Mouse (Mus musculus): ENCODE data around the gene Cd40lg. TPM values are rescaled to one million over a fixed set of nuclear protein-coding genes. Genes with fewer than 3 reads are reported as not detected.

The Cd40lg gene
- total RNA-seq (2021) = not detected
- long read RNA-seq, experiment 1 = 0 reads
- long read RNA-seq, experiment 2 = 0 reads

GRCm38 (mm10) chrX:57211876-57212275 is at the start of gene Cd40lg:
Cd40lg (plus strand) TSS chrX:57212143.
- intact Hi-C loops (cut with DNase I) = no loop called here
- no peak within 1 kb of the TSS for H3K27ac ChIP-seq
- H3K4me3 ChIP-seq = no peak within 1 kb of the TSS
- no peak for DNase-seq
- TF ChIP-seq CTCF (IDR thresholded peaks at IDR 0.05) = no peak

DNA sequence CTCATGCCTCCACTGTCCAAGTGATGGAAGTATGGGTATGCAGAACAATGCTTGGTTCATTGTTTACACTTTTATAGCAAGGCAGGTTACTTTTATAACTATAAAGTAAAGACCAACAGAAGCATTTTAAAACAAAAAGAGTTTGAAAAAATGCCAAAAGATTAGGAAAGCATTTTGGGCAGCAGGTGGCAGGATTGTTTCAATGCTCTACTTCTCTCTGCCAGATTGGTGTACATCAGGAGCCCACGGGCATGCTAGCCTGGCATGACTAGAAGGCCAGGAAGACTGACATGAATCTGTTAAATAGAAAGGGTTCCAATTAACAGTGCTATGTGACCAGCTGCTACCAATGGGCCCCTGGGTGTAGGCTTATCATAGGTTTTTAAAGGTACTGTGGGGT is 45.4 kb upstream of the Cd40lg start:
- no peak for DNase-seq
- H3K4me3 ChIP-seq = no peak overlapping the region
- intact Hi-C loops (cut with DNase I) = no loop called here

DNA sequence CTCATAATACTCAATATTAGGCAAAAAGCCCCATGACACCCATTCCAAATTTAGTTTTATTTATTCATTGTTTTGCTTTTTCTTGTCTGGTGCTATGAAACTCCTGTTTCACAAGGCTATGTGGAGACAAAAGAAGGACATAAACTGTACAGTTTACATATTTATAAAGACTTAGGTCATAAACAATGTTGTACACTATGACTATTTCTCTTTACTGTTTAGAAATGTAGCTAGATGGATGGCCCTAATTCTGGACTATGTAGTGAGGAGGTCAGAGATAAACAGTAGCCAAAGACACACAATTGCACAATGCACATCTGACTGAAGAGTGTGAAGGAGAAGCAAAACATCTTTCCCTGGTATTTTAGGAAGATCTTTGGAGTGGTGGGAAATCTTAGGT is 40.7 kb upstream of the Cd40lg start:
- DNase-seq = no peak
- intact Hi-C loops (cut with DNase I) = no loop called here
- no peak for TF ChIP-seq CTCF (IDR thresholded peaks at IDR 0.05)
- H3K27ac ChIP-seq = no peak overlapping the region
- no peak overlapping the region for H3K4me3 ChIP-seq

More for the DNA sequence above, 45.4 kb upstream of the Cd40lg start:
- no peak overlapping the region for H3K27ac ChIP-seq
- peak; percentile 4; the same call in 1 of the 2 replicates for TF ChIP-seq CTCF (IDR thresholded peaks at IDR 0.05)

DNA sequence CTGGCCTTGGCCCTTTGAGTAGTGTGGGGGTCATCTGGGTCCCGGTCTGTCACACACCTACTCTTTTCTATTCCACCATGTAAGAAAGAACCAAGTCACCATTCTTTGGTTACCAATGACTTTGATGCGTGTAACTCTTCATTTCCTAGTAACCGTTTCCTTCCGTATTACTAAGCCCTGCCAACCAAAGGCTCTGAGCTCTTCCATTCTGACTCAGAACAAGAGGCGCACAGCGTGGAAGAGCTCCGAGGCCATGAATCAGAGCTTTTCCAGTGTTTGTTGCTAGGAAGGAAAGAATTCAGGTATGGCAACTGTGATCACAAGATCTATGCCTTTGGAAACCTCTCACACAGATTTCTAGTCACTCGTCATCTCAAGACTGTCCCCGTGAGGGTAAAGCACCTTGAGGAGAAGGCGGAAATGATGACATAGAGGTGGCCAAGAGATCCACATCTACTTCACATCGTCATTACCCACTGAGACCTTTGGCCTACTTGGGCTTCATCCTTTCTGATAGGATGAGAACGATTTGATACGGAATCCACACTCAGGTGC is 34.6 kb upstream of the Cd40lg start:
- TF ChIP-seq CTCF (IDR thresholded peaks at IDR 0.05) = no peak
- no peak for DNase-seq
- no peak overlapping the region for H3K27ac ChIP-seq
- intact Hi-C loops (cut with DNase I) = no loop called here
- H3K4me3 ChIP-seq = no peak overlapping the region

DNA sequence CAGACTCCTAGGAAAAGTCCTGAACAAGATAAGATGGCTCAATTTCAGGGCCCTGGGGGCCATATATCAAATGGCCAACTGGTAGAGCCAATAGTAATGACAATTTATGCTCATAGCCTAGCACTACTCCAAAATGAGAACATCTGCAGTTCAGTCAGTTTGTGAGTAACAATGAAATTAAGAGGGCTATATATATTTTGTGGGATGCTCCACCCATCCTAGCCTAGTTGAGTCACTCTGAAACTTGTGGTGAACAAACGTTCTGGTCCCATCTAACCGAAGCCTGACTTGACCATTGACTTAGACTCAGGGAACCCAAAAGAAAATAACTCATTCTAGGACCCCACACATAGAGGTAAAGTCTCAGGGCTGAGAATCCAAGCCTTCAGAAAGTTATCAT is 29.5 kb upstream of the Cd40lg start:
- no peak for DNase-seq
- intact Hi-C loops (cut with DNase I) = no loop called here
- Histone ChIP-seq H3K27ac (no peak overlapping the region), H3K4me3 (no peak overlapping the region)
- TF ChIP-seq CTCF (IDR thresholded peaks at IDR 0.05) = no peak

- no peak for DNase-seq
- Histone ChIP-seq H3K4me3 (no peak overlapping the region), H3K27ac (no peak overlapping the region)
- intact Hi-C loops (cut with DNase I) = no loop called here
- TF ChIP-seq CTCF (IDR thresholded peaks at IDR 0.05) = no peak
These were observed 28.6 kb upstream of the Cd40lg start for GRCm38 (mm10) chrX:57183359-57183758.

GRCm38 (mm10) chrX:57187301-57187700 is 24.6 kb upstream of the Cd40lg start:
- Histone ChIP-seq H3K27ac (no peak overlapping the region), H3K4me3 (no peak overlapping the region)
- no peak for DNase-seq
- intact Hi-C loops (cut with DNase I) = no loop called here
- no peak for TF ChIP-seq CTCF (IDR thresholded peaks at IDR 0.05)

DNA sequence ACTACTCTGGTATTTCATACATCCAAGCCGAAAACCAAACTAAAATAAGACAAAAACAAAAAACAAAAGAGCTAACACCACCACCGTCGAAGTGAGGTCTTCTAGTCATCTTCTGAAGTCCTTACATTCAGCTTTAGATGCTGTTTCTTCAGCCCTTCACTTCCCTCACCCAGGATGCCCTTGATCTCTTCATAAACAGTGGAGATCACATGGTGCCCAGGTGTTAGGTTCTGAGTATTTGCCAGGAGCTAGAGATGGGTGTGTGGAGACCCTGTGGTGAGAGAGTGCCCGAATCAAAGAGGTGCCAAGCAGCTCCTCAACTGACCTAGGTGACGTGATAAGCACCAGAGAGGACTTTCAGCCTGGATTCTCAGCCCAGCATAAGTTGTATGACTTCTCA is 22.6 kb upstream of the Cd40lg start:
- intact Hi-C loops (cut with DNase I) = no loop called here
- DNase-seq = no peak
- Histone ChIP-seq H3K4me3 (no peak overlapping the region), H3K27ac (no peak overlapping the region)
- no peak for TF ChIP-seq CTCF (IDR thresholded peaks at IDR 0.05)

GRCm38 (mm10) chrX:57196319-57196718 is 15.6 kb upstream of the Cd40lg start:
- intact Hi-C loops (cut with DNase I) = no loop called here
- Histone ChIP-seq H3K4me3 (no peak overlapping the region), H3K27ac (no peak overlapping the region)
- no peak for DNase-seq
- TF ChIP-seq CTCF (IDR thresholded peaks at IDR 0.05) = no peak

GRCm38 (mm10) chrX:57198036-57198435 is 13.9 kb upstream of the Cd40lg start:
- no peak for DNase-seq
- no peak for TF ChIP-seq CTCF (IDR thresholded peaks at IDR 0.05)
- Histone ChIP-seq H3K4me3 (no peak overlapping the region), H3K27ac (no peak overlapping the region)
- intact Hi-C loops (cut with DNase I) = no loop called here

DNA sequence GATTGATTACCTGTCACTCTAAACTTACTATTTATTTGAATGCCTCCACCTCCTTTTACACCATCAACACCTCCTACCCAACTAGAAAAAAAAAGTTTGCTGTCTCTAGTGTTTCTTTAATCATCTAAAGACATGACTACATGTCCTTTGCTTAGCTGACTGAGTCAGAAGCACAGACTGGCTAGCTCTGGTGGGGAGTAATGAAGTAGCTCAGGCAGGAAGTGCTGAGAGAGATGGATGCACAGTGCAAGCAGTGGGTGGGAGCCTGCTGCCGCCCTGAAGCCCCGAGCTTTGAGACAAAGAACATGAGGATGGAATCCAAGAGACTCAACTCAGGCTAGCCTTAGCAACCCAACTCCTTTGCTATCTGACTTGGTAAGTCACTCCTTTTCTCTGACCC is 11.5 kb upstream of the Cd40lg start:
- intact Hi-C loops (cut with DNase I) = no loop called here
- no peak overlapping the region for H3K4me3 ChIP-seq

DNA sequence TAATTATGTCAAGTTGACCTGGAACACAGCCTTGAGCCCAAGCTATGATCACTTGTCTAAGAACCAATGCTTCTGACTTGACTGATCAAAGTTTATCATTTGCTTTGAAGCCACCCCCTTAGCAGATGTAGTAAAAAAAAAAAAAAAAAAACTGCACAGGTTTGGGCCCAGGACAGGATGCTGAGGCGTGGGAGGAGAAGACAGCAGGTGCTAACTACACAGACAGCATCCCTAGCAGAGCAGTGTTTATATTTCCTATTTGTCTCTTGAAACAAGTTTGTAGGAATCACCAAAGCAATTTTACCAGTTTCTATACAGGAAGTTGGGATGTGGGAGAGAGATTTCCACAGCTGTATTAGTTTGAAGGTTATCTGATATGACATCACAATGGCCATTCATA is 1.4 kb upstream of the Cd40lg start:
- H3K27ac ChIP-seq = no peak overlapping the region
- DNase-seq = no peak
- TF ChIP-seq CTCF (IDR thresholded peaks at IDR 0.05) = no peak
- intact Hi-C loops (cut with DNase I) = no loop called here
- no peak overlapping the region for H3K4me3 ChIP-seq

More for the DNA sequence above, 11.5 kb upstream of the Cd40lg start:
- DNase-seq = no peak
- H3K27ac ChIP-seq = no peak overlapping the region
- TF ChIP-seq CTCF (IDR thresholded peaks at IDR 0.05) = no peak

DNA sequence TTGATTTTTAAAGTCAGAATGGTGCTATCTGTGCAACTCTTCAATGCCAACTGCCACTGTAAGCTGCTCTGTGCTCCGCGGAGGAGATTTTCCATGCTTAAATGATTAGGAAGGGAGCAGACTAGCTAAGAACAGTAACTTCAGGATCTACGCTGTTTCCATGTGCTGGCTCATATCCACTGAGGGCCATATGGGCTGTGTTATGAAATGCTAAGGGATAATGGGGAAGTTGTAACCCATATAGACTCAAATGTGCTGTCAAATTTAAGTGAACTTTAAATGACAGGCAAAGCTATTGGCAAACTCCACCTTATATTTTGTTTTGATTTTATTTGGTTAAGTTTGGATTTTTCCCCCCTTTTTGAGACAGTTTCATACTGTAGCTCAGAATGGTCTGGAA is 919 bp downstream of the Cd40lg start:
- no peak for DNase-seq
- TF ChIP-seq CTCF (IDR thresholded peaks at IDR 0.05) = no peak
- intact Hi-C loops (cut with DNase I) = no loop called here
- no peak overlapping the region for H3K4me3 ChIP-seq
- no peak overlapping the region for H3K27ac ChIP-seq

- no peak for TF ChIP-seq CTCF (IDR thresholded peaks at IDR 0.05)
- no peak for DNase-seq
- intact Hi-C loops (cut with DNase I) = no loop called here
- H3K27ac ChIP-seq = no peak overlapping the region
- no peak overlapping the region for H3K4me3 ChIP-seq
These were observed 3.6 kb downstream of the Cd40lg start for GRCm38 (mm10) chrX:57215495-57215894.

All from gastrocnemius, adult 2 months (tissue).